Mouse (Mus musculus) heart, embryonic 14.5 days (tissue): Measurements from ENCODE around the gene Homer3. TPM values are rescaled to one million over a fixed set of nuclear protein-coding genes. Genes with fewer than 3 reads are reported as not detected.

Experiments
- ATAC-seq: fragments of 200-750 bp; cut with Nextera tagmentation; 2 replicates; pipeline ENCODE4 v1.8.0; 2017; ENCODE audit warnings: low read depth, moderate TSS enrichment; ENCODE audit not compliant: insufficient number of reproducible peaks, insufficient read depth, low FRiP score
- H3K27ac ChIP-seq, 2 experiments: fragments of 200-500 bp in 1 of 2; fragments of 300-500 bp in 1 of 2; sonication (generic) in 1 of 2; replicated peaks in 1 of 2; 2 replicates each; pipeline ENCODE4 v1.5.1; 2012 to 2014; ENCODE audit warnings: low read depth in 2 of 2, low read length in 2 of 2, control low read depth in 1 of 2, mild to moderate bottlenecking in 1 of 2, mixed read lengths in 1 of 2; ENCODE audit not compliant: control insufficient read depth in 1 of 2, insufficient read depth in 1 of 2
- H3K27me3 ChIP-seq: fragments of 300-500 bp; sonication (generic); 2 replicates; pipeline ENCODE4 v1.6.1; 2014; ENCODE audit warnings: mild to moderate bottlenecking, low read length, control low read depth; ENCODE audit not compliant: control insufficient read depth, insufficient read depth
- H3K36me3 ChIP-seq: fragments of 300-500 bp; sonication (generic); 2 replicates; pipeline ENCODE4 v1.6.1; 2014; ENCODE audit warnings: mild to moderate bottlenecking, control low read depth, low read length, mixed read lengths; ENCODE audit not compliant: control insufficient read depth, insufficient read depth
- H3K4me1 ChIP-seq, 2 experiments: fragments of 200-500 bp in 1 of 2; fragments of 300-500 bp in 1 of 2; sonication (generic) in 1 of 2; 2 replicates each; pipeline ENCODE4 v1.6.1; 2012 to 2014; ENCODE audit warnings: low read length in 2 of 2, control low read depth in 1 of 2, mixed read lengths in 1 of 2; ENCODE audit not compliant: control insufficient read depth in 2 of 2, insufficient read depth in 2 of 2
- H3K4me2 ChIP-seq: fragments of 300-500 bp; sonication (generic); 2 replicates; pipeline ENCODE4 v1.6.1; 2014; ENCODE audit warnings: mild to moderate bottlenecking, low read length
- H3K4me3 ChIP-seq, 2 experiments: fragments of 200-500 bp in 1 of 2; fragments of 300-500 bp in 1 of 2; sonication (generic) in 1 of 2; 2 replicates each; pipeline ENCODE4 v1.5.1; 2012 to 2014; ENCODE audit warnings: low read length in 2 of 2, mild to moderate bottlenecking in 2 of 2, control low read depth in 1 of 2, low read depth in 1 of 2, moderate library complexity in 1 of 2; ENCODE audit not compliant: control insufficient read depth in 1 of 2, insufficient read depth in 1 of 2
- H3K9ac ChIP-seq: fragments of 300-500 bp; sonication (generic); 2 replicates; pipeline ENCODE4 v1.6.1; 2014; ENCODE audit warnings: mild to moderate bottlenecking, low read length
- H3K9me3 ChIP-seq: fragments of 300-500 bp; sonication (generic); 2 replicates; pipeline ENCODE4 v1.6.1; 2016; ENCODE audit warnings: low read length, control low read depth; ENCODE audit not compliant: control insufficient read depth
- WGBS: fragments of 180-500 bp; shearing (Covaris S2); extraction: QIAGEN DNeasy Blood & Tissue Kit; methylation state at CpG from one replicate; pipeline ENCODE4 v1.1.7; 2014; 5-methylcytosine and 5-hydroxymethylcytosine counted together
- polyA plus RNA-seq: library from polyadenylated mRNA; unstranded; fragments of >200 nt; fragmentation: Nextera tagmentation; extraction: Ambion mirVana; gene quantifications from 2 replicates; pipeline ENCODE4 v1.2.1, GENCODE M21; 2014

The Homer3 gene
- polyA plus RNA-seq, 1 experiment from 2014 or later: 25.0 TPM

GRCm38 (mm10) chr8:70283136-70284077, 780 bp downstream of the Homer3 start:
- H3K9ac ChIP-seq: peak overlapping the region; percentile 92
- WGBS: 1% methylated on average over 53 of the region's 55 CpGs
- peaks cover 21 to 23% of the 10 kb centered on the region in 2 experiments for H3K4me1 ChIP-seq
- peak; percentile 11; the same call in 1 of the 2 replicates for ATAC-seq
- peak overlapping the region; percentile 85 for H3K4me2 ChIP-seq
- peak overlapping the region; percentile 75 to 76 for H3K4me3 ChIP-seq
- peaks cover 37% of the 10 kb centered on the region for H3K36me3 ChIP-seq
- H3K9me3 ChIP-seq: no peaks in the 10 kb centered on the region
- peak overlapping the region; percentile 36 to 65 for H3K27ac ChIP-seq
- no peaks in the 10 kb centered on the region for H3K27me3 ChIP-seq

GRCm38 (mm10) chr8:70284421-70284820, 1.8 kb downstream of the Homer3 start:
- Histone ChIP-seq H3K36me3 (peaks cover 45% of the 10 kb centered on the region), H3K4me1 (peaks cover 11 to 14% of the 10 kb centered on the region in 2 experiments), H3K27me3 (no peaks in the 10 kb centered on the region), H3K4me2 (peak overlapping the region; percentile 85), H3K9ac (no peak overlapping the region), H3K4me3 (peak overlapping the region in 1 of 2 experiments; percentile 75; a peak in 1 of 4 replicates), H3K9me3 (no peaks in the 10 kb centered on the region), H3K27ac (no peak overlapping the region)
- WGBS: 66% methylated on average over 5 of the region's 5 CpGs
- no peak for ATAC-seq

DNA sequence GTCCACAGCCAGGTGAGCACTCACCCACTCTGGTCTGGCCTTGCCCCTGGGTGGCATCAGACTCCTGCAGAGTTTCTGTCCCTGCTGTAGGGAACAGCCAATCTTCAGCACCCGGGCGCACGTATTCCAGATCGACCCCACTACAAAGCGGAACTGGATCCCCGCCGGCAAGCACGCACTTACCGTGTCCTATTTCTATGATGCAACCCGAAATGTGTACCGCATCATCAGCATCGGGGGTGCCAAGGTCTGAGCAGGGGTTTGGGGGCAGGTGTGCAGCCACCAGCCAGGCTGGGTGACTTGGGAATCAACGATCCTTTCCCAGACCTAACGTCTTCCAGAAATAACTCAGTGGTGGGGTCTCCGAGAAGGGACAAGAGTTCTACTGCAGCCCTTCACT, 2.7 kb downstream of the Homer3 start:
- no peak for ATAC-seq
- WGBS: 94% methylated on average over 15 of the region's 15 CpGs
- H3K36me3 ChIP-seq: peaks cover 54% of the 10 kb centered on the region
- no peak overlapping the region for H3K27ac ChIP-seq
- no peak overlapping the region for H3K4me3 ChIP-seq
- no peaks in the 10 kb centered on the region for H3K9me3 ChIP-seq
- no peaks in the 10 kb centered on the region for H3K27me3 ChIP-seq
- no peak overlapping the region for H3K9ac ChIP-seq
- peaks cover 8 to 13% of the 10 kb centered on the region in 2 experiments; a peak in 3 of 4 replicates for H3K4me1 ChIP-seq
- H3K4me2 ChIP-seq: no peak overlapping the region

DNA sequence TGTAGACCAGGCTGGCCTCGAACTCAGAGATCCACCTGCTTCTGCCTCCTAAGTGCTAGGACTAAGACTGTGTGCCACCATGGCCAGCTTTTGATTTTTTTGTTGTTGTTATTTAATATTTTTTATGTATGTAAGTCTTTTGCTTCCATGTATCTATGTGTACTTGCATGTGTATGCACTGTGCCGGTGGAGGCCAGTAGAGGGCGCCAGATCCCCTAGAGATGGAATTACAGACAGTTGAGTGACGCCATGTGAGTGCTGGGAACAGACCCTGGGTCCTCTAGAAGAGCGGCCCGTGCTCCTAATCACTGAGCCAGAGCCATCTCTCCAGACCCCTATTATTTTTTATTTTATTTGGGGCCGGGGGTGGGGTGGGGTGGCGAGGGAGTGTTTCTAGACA, 4.1 kb downstream of the Homer3 start:
- H3K4me2 ChIP-seq: no peak overlapping the region
- no peaks in the 10 kb centered on the region for H3K27me3 ChIP-seq
- H3K9me3 ChIP-seq: no peaks in the 10 kb centered on the region
- H3K4me3 ChIP-seq: no peak overlapping the region
- ATAC-seq: no peak
- H3K9ac ChIP-seq: no peak overlapping the region
- peaks cover under 1 to 8% of the 10 kb centered on the region in 2 experiments; a peak in 1 of 4 replicates for H3K4me1 ChIP-seq
- H3K27ac ChIP-seq: no peak overlapping the region
- WGBS: 86% methylated on average over 8 of the region's 8 CpGs
- H3K36me3 ChIP-seq: peaks cover 68% of the 10 kb centered on the region

- Histone ChIP-seq H3K27me3 (no peaks in the 10 kb centered on the region), H3K27ac (no peak overlapping the region), H3K4me2 (no peak overlapping the region), H3K36me3 (peaks cover 96% of the 10 kb centered on the region), H3K9ac (no peak overlapping the region), H3K9me3 (no peaks in the 10 kb centered on the region), H3K4me3 (no peak overlapping the region), H3K4me1 (no peaks in the 10 kb centered on the region)
- no peak for ATAC-seq
- WGBS: 64% methylated on average over 5 of the region's 5 CpGs
Observed at GRCm38 (mm10) chr8:70293988-70294405, 11.4 kb downstream of the Homer3 start.

GRCm38 (mm10) chr8:70300881-70301280, 18.3 kb downstream of the Homer3 start:
- Histone ChIP-seq H3K36me3 (peaks cover 61% of the 10 kb centered on the region), H3K4me3 (no peak overlapping the region), H3K4me1 (peaks cover 8 to 17% of the 10 kb centered on the region in 2 experiments), H3K9ac (no peak overlapping the region), H3K27ac (no peak overlapping the region), H3K27me3 (no peaks in the 10 kb centered on the region), H3K9me3 (no peaks in the 10 kb centered on the region), H3K4me2 (no peak overlapping the region)
- ATAC-seq: no peak
- WGBS: 77% methylated on average over 3 of the region's 3 CpGs

- peak within 1 kb of the TSS; percentile 60 to 77 for H3K27ac ChIP-seq
- ATAC-seq: peak; percentile 83
- H3K4me2 ChIP-seq: peak within 1 kb of the TSS; percentile 95
- peak within 1 kb of the TSS; percentile 92 to 96 for H3K4me3 ChIP-seq
- H3K27me3 ChIP-seq: no peaks in the 10 kb centered on the region
- peak within 1 kb of the TSS; percentile 98 for H3K9ac ChIP-seq
- H3K36me3 ChIP-seq: peaks cover 61% of the 10 kb centered on the region
- under 1% methylated on average over 40 of the region's 40 CpGs for WGBS
- peaks cover 8 to 17% of the 10 kb centered on the region in 2 experiments for H3K4me1 ChIP-seq
- no peaks in the 10 kb centered on the region for H3K9me3 ChIP-seq
Observed at GRCm38 (mm10) chr8:70302358-70302890, 19.8 kb downstream of the Homer3 start, which contains the start of the genes Ddx49 and Cope. Ddx49 (minus strand) TSS chr8:70302489. Cope (plus strand) TSS chr8:70302518.
